Mouse (Mus musculus) gastrocnemius, postnatal 36 days (tissue): ENCODE data around the gene Calcb. TPM values are rescaled to one million over a fixed set of nuclear protein-coding genes. Genes with fewer than 3 reads are reported as not detected.
"Not testable (repeated sequence)": the region's sequence is repeated elsewhere in the genome, so short reads cannot be mapped to it uniquely, and the experiment has no call there.

Source experiments
- DNase-seq, 2 experiments: peaks; one replicate each; pipeline ENCODE4 v3.0.0; 2022
- intact Hi-C: fragments of 180-260 bp; cut with DNase I; formaldehyde crosslinking; loops from one replicate; pipeline ENCODE4 v1.15.1; 2025
- long read RNA-seq, 2 experiments: library from polyadenylated mRNA; stranded (forward); transcript quantifications; one replicate each; pipeline ENCODE4 v2.0.0; 2021
- total RNA-seq, 2 experiments: library from RNA; stranded (reverse); gene quantifications; 2 replicates each; pipeline ENCODE4 v1.2.3; 2021

Gene Calcb
- total RNA-seq = not detected
- long read RNA-seq, experiment 1 = 0 reads
- long read RNA-seq, experiment 2 = 0 reads

- intact Hi-C loops = no loop called here
These were observed at the start of gene Calcb for GRCm38 (mm10) chr7:114718300-114718699. TSS of gene Calcb (plus strand) at chr7:114718643.

GRCm38 (mm10) chr7:114671405-114671804 lies 47.0 kb upstream of the Calcb start:
- intact Hi-C loops = loop anchor here (10.0 kb wide), 1 partner anchor 87 kb away; no protein-coding TSS in a partner anchor
- no peak for DNase-seq

More at GRCm38 (mm10) chr7:114718300-114718699, at the start of gene Calcb:
- no peak for DNase-seq

DNA sequence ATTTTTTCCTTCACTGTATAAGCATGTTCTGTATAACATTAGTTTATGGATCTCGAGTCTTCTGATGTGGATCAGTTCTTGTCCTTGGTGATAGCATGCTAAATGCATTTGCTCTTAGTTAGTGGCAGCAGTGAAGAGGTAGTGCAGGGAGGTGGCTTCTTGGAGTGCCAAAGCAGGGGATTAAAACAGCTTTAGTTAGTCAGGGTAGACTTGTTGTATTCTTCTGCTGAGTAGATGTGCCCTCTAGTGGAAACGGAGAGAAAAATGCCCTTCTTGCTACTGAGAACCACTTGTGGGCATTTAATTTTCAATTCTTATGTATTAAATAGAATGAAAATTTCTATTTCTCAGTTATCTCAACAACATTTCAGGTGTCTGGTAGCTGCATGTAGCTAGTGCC lies 45.7 kb upstream of the Calcb start:
- intact Hi-C loops = loop anchor here (10.0 kb wide), 1 partner anchor 88 kb away; no protein-coding TSS in a partner anchor
- DNase-seq = no peak

DNA sequence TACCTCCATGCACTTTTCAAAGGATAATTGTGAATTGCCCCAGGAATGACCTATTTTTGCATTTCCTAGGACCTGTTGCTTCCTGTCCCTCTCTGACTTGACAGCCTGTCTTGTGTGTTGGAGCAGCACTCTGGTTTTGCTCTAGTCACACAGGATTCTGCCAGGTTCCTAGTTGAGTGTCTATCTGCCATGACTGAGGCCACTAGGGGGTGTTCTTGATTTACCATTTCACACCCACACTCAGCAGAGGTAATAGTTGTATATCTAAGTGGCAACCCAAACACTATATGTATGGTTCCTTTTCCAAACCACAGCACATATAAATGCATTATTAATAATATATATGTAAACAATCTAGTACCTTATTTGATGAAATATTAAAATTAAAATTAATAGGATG lies 26.1 kb upstream of the Calcb start:
- no peak for DNase-seq
- intact Hi-C loops = no loop called here

- intact Hi-C loops = no loop called here
- no peak for DNase-seq
These were observed 17.6 kb upstream of the Calcb start for GRCm38 (mm10) chr7:114700871-114701270.

DNA sequence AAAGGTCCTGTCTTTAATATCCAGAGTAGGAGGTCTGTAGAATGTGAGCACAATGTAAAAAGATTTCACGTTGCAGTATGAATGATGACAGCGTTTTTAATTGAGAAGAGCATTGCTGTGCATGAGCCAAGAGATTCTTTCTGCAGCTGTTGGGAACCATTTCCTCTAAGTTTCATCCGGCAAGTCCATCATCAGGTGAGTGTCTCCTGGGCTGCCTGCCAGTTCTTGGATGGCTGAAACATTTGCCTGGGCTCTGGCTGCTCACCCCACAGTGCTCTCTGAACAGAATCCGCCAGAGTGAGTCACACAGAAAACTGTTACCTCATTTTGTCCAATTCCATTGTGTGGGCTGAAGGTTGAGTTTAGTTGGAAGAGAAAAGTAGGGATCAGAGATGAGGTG lies 11.7 kb upstream of the Calcb start:
- intact Hi-C loops = no loop called here

GRCm38 (mm10) chr7:114707398-114707797 lies 11.0 kb upstream of the Calcb start:
- DNase-seq = no peak
- intact Hi-C loops = no loop called here

More for the DNA sequence above, 11.7 kb upstream of the Calcb start:
- no peak for DNase-seq

GRCm38 (mm10) chr7:114710419-114710818 lies 8.0 kb upstream of the Calcb start:
- DNase-seq = no peak
- intact Hi-C loops = no loop called here

DNA sequence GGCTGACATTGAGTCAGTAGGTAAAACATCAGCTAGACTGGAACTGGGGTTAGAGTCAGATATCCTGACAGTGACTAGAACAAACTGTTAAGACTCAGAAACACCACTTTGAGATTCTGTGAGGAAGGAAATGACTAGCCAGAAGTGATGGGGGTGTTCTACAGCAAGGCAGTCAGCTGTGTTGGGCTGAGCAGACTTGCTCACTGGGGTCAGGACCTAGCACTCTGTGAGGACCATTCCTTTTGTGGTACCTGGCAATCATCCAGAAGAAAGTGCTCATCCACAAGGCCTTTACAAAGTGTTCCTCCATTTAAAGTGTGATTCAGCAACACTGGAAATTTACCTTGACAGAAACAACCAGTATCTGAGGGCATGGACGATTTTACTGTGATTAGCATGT lies 5.9 kb upstream of the Calcb start:
- intact Hi-C loops = no loop called here
- no peak for DNase-seq

GRCm38 (mm10) chr7:114719381-114720131 lies 1.1 kb downstream of the Calcb start:
- no peak for DNase-seq
- intact Hi-C loops = no loop called here

GRCm38 (mm10) chr7:114729696-114730095 lies 11.3 kb downstream of the Calcb start:
- intact Hi-C loops = loop anchor here (2.0 kb wide), 1 partner anchor 89 kb away; no protein-coding TSS in a partner anchor
- not testable (repeated sequence) for DNase-seq

DNA sequence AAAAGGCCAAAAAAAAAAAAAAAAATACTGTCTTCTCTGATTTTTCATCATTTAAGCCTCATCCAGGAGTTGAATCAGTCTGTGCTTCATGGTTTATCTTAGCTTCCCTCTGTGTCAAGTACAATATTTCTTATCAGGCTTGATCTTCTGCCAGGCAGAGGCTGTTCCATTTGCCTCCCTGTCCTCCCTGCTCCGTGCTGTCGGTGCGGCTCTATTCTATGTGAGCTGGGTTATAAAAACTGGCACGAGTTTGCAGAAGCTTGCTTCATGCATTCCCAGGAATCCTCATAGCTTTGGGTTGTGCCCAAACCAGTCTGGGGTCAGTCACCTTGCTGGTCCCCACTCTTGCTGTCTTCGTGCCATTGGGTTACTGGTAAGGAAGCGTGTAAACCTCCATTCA lies 12.7 kb downstream of the Calcb start:
- DNase-seq = no peak
- intact Hi-C loops = loop anchor here (2.0 kb wide), 1 partner anchor 88 kb away; no protein-coding TSS in a partner anchor

DNA sequence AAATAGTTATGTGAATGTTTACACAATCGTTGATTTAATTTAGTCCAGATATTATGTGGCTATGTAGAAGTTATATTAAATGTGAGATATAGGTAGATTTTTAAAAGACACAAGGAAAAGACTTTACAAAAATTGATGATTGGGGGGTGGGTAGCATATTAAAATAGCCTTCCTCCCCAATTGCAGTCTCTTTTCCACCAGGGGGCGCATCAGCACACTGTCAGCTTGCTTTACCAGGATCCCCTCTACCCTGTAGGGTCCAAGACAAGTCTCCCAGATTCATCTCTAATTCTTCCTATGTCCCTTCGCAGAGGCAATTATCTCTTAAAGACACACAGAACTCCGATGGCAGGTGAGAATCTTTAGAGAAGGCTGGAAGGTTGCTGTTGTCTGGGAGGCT lies 13.3 kb downstream of the Calcb start:
- DNase-seq = not testable (repeated sequence)

GRCm38 (mm10) chr7:114736256-114736655 lies 17.8 kb downstream of the Calcb start:
- intact Hi-C loops = no loop called here
- DNase-seq = no peak

More for the DNA sequence above, 13.3 kb downstream of the Calcb start:
- intact Hi-C loops = loop anchor here (2.0 kb wide), 1 partner anchor 87 kb away; no protein-coding TSS in a partner anchor

DNA sequence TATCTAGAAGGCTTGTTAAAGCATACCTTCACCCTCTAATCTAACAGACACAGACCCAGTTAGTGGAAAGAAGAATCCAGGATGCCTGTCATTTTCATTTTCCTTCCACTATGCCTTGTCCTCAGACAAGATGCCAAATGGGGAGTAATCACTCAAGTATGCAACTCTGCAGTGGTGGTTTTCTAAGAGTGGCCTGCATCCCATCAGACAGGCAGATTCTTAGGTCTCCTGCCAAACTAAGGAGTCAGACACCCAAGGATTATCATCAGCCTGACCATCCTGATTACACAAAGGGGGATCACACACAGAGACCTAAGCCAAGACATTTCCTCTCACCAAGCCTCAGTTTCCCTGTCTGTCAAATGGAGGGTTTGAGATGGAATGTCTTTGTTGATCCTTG lies 19.7 kb downstream of the Calcb start:
- intact Hi-C loops = loop anchor here (2.0 kb wide), 1 partner anchor 79 kb away; no protein-coding TSS in a partner anchor
- no peak for DNase-seq

DNA sequence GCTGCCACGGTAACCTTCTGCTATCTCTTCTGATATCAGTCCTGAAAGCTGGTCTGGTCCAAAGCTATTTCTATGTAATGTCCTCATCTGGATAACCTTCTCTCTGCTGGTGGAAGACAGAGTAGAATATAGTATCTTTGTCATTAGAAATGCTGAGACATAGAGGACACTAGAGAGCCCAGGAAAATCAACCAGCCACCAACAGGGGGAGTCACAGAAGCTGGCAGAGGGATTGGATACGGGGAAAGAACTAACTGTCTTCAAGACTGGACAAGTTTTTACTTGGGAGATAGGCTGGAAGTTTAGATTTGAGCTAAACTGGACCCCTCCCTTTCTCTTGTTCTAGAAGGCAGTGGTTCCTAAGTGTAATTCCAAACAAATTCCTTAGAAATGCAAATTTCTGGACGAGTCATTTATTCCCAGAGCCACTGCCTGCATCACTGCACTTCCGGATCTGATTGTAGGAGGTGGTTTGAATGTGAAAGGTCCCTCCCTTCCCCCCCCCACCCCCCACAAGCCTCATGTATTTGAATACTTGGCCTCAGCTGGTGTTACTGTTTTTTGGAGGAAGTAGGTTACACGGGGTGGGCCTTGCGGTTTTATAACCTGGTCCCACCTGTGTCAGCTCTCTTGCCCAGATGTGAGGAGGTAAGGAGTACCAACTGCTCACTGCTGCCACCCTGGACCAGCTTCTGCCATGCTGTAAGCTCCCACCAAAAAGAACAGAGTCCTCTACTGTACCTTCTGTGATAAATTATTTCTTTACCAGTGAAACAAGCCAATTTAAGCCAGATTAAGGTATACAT lies 22.1 kb downstream of the Calcb start:
- DNase-seq = no peak
- intact Hi-C loops = no loop called here

GRCm38 (mm10) chr7:114743022-114743780 lies 24.8 kb downstream of the Calcb start, which contains the start of gene Insc:
TSS of gene Insc (plus strand) at chr7:114743694.
- intact Hi-C loops = no loop called here
- no peak for DNase-seq

GRCm38 (mm10) chr7:114744639-114745245 lies 26.3 kb downstream of the Calcb start:
- intact Hi-C loops = no loop called here
- DNase-seq = no peak

GRCm38 (mm10) chr7:114745481-114746271 lies 27.2 kb downstream of the Calcb start:
- intact Hi-C loops = no loop called here
- no peak for DNase-seq
